Mouse (Mus musculus): Measurements from ENCODE around the gene Hjurp.

GRCm38 (mm10) chr1:88291409-88292005, 14.1 kb upstream of the Hjurp start:
- TF ChIP-seq CTCF (IDR thresholded peaks at IDR 0.05; ENCODE audit: low read depth, low read length) (no peak), POLR2AphosphoS5 (IDR thresholded peaks at IDR 0.05; ENCODE audit: insufficient replicate concordance, low read depth, low read length) (no peak), GATA1 (IDR thresholded peaks at IDR 0.05; ENCODE audit: borderline replicate concordance, low read length) (no peak)
